ENCODE assay signal across 18 mouse cellular contexts in the genomic region with DNA sequence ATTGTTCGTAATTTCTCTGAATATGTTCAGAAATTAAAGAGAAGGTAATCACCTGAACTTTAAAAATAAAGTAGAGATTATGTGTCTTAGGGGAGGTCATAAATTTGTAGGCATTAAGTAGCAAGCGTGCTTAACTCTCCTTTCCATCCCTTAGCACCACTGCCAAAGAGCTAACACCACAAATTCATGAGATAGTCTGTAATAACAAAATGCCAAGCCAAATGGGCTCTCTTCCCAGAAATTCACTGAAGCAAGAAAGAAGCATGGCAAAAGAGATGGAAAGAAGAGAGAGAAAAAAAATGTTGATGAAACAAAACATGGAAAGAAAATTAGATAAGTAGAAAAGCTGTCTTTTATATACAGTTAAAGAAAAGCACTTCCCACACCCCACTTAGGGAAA.
DNase-seq lines count a peak whose midpoint lies in the region; TF ChIP-seq lines count a peak whose summit lies in the region.
"Had no signal": no experiment of that assay in that cellular context is flagged by ENCODE, and none has a peak within 500 bp of the region (broad histone marks: within the 10 kb centered on the region; RNA-seq: fewer than 3 reads in every experiment).

No protein-coding gene starts in this region.

- no peaks in the 10 kb centered on the region for H3K27me3 ChIP-seq in cerebellum, adult 2 months (ENCODE audit: control insufficient read depth, insufficient read depth, low read length)
- no peaks in the 10 kb centered on the region for H3K27me3 ChIP-seq in heart, embryonic 10.5 days (ENCODE audit: insufficient read depth, poor library complexity, severe bottlenecking)
- H3K27me3 ChIP-seq: liver, embryonic 15.5 days; midbrain, embryonic 12.5 days; neural tube, embryonic 13.5 days; Patski; stomach, embryonic 15.5 days had no signal

- TF ChIP-seq POLR2A in cerebellum, adult 2 months (IDR thresholded peaks at IDR 0.05; ENCODE audit: borderline replicate concordance, insufficient read depth, low read length), result no peak

- DNase-seq in gastrocnemius, adult 18-20 months (ENCODE audit: low spot score), result peak; percentile 2
- no peak for DNase-seq in gastrocnemius, adult 8-10 months (ENCODE audit: low spot score in 2 of 2)
- DNase-seq in left cerebral cortex, postnatal 4 days, result peak; percentile 56
- DNase-seq in left cerebral cortex, adult 2 months (ENCODE audit: extremely low spot score in 1 of 2, low spot score in 2 of 2), result no peak
- DNase-seq in 3T3-L1 (ENCODE audit: low read depth, low spot score), result peak; percentile 2
- DNase-seq in cerebellum, adult 2 months, result peak; percentile 12 to 85
- DNase-seq in adrenal gland, adult 8-10 months, result no peak
- no peak for DNase-seq in heart, embryonic 10.5 days (ENCODE audit: low spot score)
- DNase-seq: embryo, embryonic 11 days; heart, adult 11 months; heart, postnatal 36 days; kidney, postnatal 14 days; right cerebral cortex, postnatal 14 days had no signal

- no peak overlapping the region for H3K27ac ChIP-seq in left cerebral cortex, adult 2 months
- no peak overlapping the region for H3K27ac ChIP-seq in cerebellum, adult 2 months (ENCODE audit: insufficient read depth, low read length)
- H3K27ac ChIP-seq in heart, embryonic 10.5 days, result no peak overlapping the region
- H3K27ac ChIP-seq: liver, embryonic 15.5 days; midbrain, embryonic 12.5 days; neural tube, embryonic 13.5 days; stomach, embryonic 15.5 days had no signal

- no peaks in the 10 kb centered on the region for H3K9me3 ChIP-seq in heart, embryonic 10.5 days
- H3K9me3 ChIP-seq: liver, embryonic 15.5 days; midbrain, embryonic 12.5 days; neural tube, embryonic 13.5 days; stomach, embryonic 15.5 days had no signal

- WGBS in cerebellum, adult 2 months, result 36% methylated on average over 2 of the region's 2 CpGs
- 80% methylated on average over 2 of the region's 2 CpGs for WGBS in heart, embryonic 10.5 days

- no peak for TF ChIP-seq CTCF in left cerebral cortex, adult 2 months (IDR thresholded peaks at IDR 0.05)
- TF ChIP-seq CTCF in cerebellum, adult 2 months (IDR thresholded peaks at IDR 0.05; ENCODE audit: borderline replicate concordance, insufficient read depth, low read depth, low read length), result no peak

- no peak overlapping the region for H3K4me3 ChIP-seq in left cerebral cortex, adult 2 months
- no peak overlapping the region for H3K4me3 ChIP-seq in cerebellum, adult 2 months (replicated peaks; ENCODE audit: insufficient read depth, low read depth, low read length)
- H3K4me3 ChIP-seq in heart, embryonic 10.5 days, result no peak overlapping the region
- H3K4me3 ChIP-seq: liver, embryonic 15.5 days; midbrain, embryonic 12.5 days; neural tube, embryonic 13.5 days; stomach, embryonic 15.5 days had no signal

- H3K4me1 ChIP-seq in cerebellum, adult 2 months (ENCODE audit: control insufficient read depth, insufficient read depth, low read length), result 0 out of 2 replicates have a peak, but pooled peaks cover 2% of the 10 kb centered on the region
- H3K4me1 ChIP-seq in heart, embryonic 10.5 days, result no peaks in the 10 kb centered on the region
- H3K4me1 ChIP-seq: liver, embryonic 15.5 days; midbrain, embryonic 12.5 days; neural tube, embryonic 13.5 days; stomach, embryonic 15.5 days had no signal

- intact Hi-C loops in left cerebral cortex, postnatal 4 days (cut with DNase I), result no loop called here
- intact Hi-C loops in left cerebral cortex, adult 2 months (cut with DNase I), result no loop called here

- no peaks in the 10 kb centered on the region for H3K36me3 ChIP-seq in heart, embryonic 10.5 days
- H3K36me3 ChIP-seq: liver, embryonic 15.5 days; midbrain, embryonic 12.5 days; neural tube, embryonic 13.5 days; stomach, embryonic 15.5 days had no signal

Comparison
In these comparisons a context has a peak if more than half of its experiments do, and no peak if none do; other contexts are left out.
1. DNase-seq: peak in gastrocnemius, adult 18-20 months (single experiment), left cerebral cortex, postnatal 4 days (single experiment), 3T3-L1 (single experiment) and cerebellum, adult 2 months (2 of 2); none in gastrocnemius, adult 8-10 months (0 of 2), left cerebral cortex, adult 2 months (0 of 2), adrenal gland, adult 8-10 months (single experiment) and heart, embryonic 10.5 days (single experiment).